16 mouse cellular contexts compared by ENCODE assay signal in genomic region chr2:158189451-158189850, GRCm38 (mm10).
"Had no signal": no experiment of that assay in that cellular context is flagged by ENCODE, and none has a peak within 500 bp of the region (broad histone marks: within the 10 kb centered on the region; RNA-seq: fewer than 3 reads in every experiment).

No protein-coding gene starts in this region.

- H3K4me2 ChIP-seq: limb, embryonic 13.5 days; liver, embryonic 11.5 days; liver, embryonic 15.5 days; lung, embryonic 15.5 days; neural tube, embryonic 13.5 days had no signal

- H3K9me3 ChIP-seq: limb, embryonic 13.5 days; liver, embryonic 15.5 days; lung, embryonic 15.5 days; midbrain, embryonic 10.5 days; neural tube, embryonic 13.5 days had no signal

- H3K27ac ChIP-seq: layer of hippocampus, adult 2 months; limb, embryonic 13.5 days; liver, embryonic 15.5 days; lung, embryonic 15.5 days; midbrain, embryonic 10.5 days; neural tube, embryonic 13.5 days; stomach, postnatal 0 days had no signal

- H3K4me3 ChIP-seq: layer of hippocampus, adult 2 months; limb, embryonic 13.5 days; liver, embryonic 15.5 days; lung, embryonic 15.5 days; midbrain, embryonic 10.5 days; neural tube, embryonic 13.5 days had no signal

- DNase-seq: kidney, adult 9 months; kidney, postnatal 10 days; kidney, postnatal 4 days; left cerebral cortex, postnatal 4 days; midbrain, embryonic 14.5 days; right cerebral cortex, postnatal 14 days; thymus, postnatal 25 days had no signal

- H3K9ac ChIP-seq: limb, embryonic 13.5 days; liver, embryonic 15.5 days; lung, embryonic 15.5 days; neural tube, embryonic 13.5 days had no signal

- H3K36me3 ChIP-seq: limb, embryonic 13.5 days; liver, embryonic 15.5 days; lung, embryonic 15.5 days; midbrain, embryonic 10.5 days; neural tube, embryonic 13.5 days had no signal

- ATAC-seq: intestine, postnatal 0 days had no signal

- H3K27me3 ChIP-seq: limb, embryonic 13.5 days; liver, embryonic 15.5 days; lung, embryonic 15.5 days; neural tube, embryonic 13.5 days had no signal
